Mouse (Mus musculus) lung, embryonic 15.5 days (tissue): ENCODE measurements around the gene Rabggta. TPM values are rescaled to one million over a fixed set of nuclear protein-coding genes. Genes with fewer than 3 reads are reported as not detected.

Source experiments
- ATAC-seq: fragments of 200-750 bp; cut with Nextera tagmentation; 2 replicates; pipeline ENCODE4 v1.8.0; 2017; ENCODE audit warnings: moderate number of reproducible peaks, borderline replicate concordance; ENCODE audit not compliant: low FRiP score, low TSS enrichment; ENCODE audit errors: extremely low read depth
- H3K27ac ChIP-seq: fragments of 300-500 bp; sonication (generic); 2 replicates; pipeline ENCODE4 v1.5.1; 2015; ENCODE audit warnings: moderate library complexity, mild to moderate bottlenecking, inconsistent platforms
- H3K27me3 ChIP-seq: fragments of 300-500 bp; sonication (generic); 2 replicates; pipeline ENCODE4 v1.6.1; 2015; ENCODE audit warnings: inconsistent platforms
- H3K36me3 ChIP-seq: fragments of 300-500 bp; sonication (generic); 2 replicates; pipeline ENCODE4 v1.6.1; 2015; ENCODE audit warnings: inconsistent platforms
- H3K4me1 ChIP-seq: fragments of 300-500 bp; sonication (generic); 2 replicates; pipeline ENCODE4 v1.6.1; 2015; ENCODE audit warnings: inconsistent platforms
- H3K4me2 ChIP-seq: fragments of 300-500 bp; sonication (generic); 2 replicates; pipeline ENCODE4 v1.6.1; 2015; ENCODE audit warnings: inconsistent platforms, mild to moderate bottlenecking, moderate library complexity
- H3K4me3 ChIP-seq: fragments of 300-500 bp; sonication (generic); 2 replicates; pipeline ENCODE4 v1.5.1; 2015; ENCODE audit warnings: mild to moderate bottlenecking, inconsistent platforms
- H3K9ac ChIP-seq: fragments of 300-500 bp; sonication (generic); 2 replicates; pipeline ENCODE4 v1.6.1; 2015; ENCODE audit warnings: inconsistent platforms
- H3K9me3 ChIP-seq: fragments of 300-500 bp; sonication (generic); 2 replicates; pipeline ENCODE4 v1.6.1; 2016; ENCODE audit warnings: inconsistent platforms
- WGBS: fragments of 180-500 bp; shearing (Covaris S2); methylation state at CpG from one replicate; pipeline ENCODE4 v1.1.7; 2015; 5-methylcytosine and 5-hydroxymethylcytosine counted together
- polyA plus RNA-seq: library from polyadenylated mRNA; unstranded; fragments of >200 nt; fragmentation: Nextera tagmentation; extraction: Ambion mirVana; gene quantifications from 2 replicates; pipeline ENCODE4 v1.2.1, GENCODE M21; 2015

Rabggta gene
- polyA plus RNA-seq, 1 experiment from 2014 or later = 31.8 TPM

GRCm38 (mm10) chr14:55747051-55747847, 25.2 kb upstream of the Rabggta start:
- WGBS = 83% methylated on average over 10 of the region's 10 CpGs
- no peak overlapping the region for H3K9ac ChIP-seq
- H3K4me1 ChIP-seq = peaks cover 30% of the 10 kb centered on the region
- peak overlapping the region; percentile 73 for H3K4me3 ChIP-seq
- no peaks in the 10 kb centered on the region for H3K9me3 ChIP-seq
- H3K27ac ChIP-seq = no peak overlapping the region
- no peak for ATAC-seq
- peak overlapping the region; percentile 92 for H3K4me2 ChIP-seq
- H3K36me3 ChIP-seq = peaks cover 35% of the 10 kb centered on the region
- no peaks in the 10 kb centered on the region for H3K27me3 ChIP-seq

DNA sequence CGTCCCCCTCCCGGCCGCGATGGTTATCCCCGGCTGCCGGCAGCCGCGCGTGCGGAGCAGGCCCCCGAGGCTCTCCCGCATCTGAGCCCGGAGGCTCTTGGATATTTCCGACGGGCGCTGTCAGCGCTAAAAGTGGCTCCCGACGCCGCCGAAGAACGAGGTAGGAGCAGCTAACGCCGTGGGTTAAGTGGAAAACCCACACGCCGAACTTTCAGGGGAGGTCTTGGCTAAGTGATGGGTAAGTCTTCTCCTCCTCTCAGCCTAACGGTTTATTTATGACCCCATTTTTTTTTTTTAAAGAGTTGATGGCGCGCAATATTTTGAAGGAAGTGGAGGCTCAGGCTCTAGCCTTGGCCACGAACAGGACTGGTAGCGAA, 23.8 kb upstream of the Rabggta start:
- Histone ChIP-seq H3K36me3 (peaks cover 25% of the 10 kb centered on the region), H3K9me3 (no peaks in the 10 kb centered on the region), H3K4me2 (peak overlapping the region; percentile 92), H3K4me3 (peak overlapping the region; percentile 73), H3K9ac (peak overlapping the region; percentile 78), H3K27ac (peak overlapping the region; percentile 16; the same call in 1 of the 2 replicates), H3K27me3 (no peaks in the 10 kb centered on the region), H3K4me1 (peaks cover 30% of the 10 kb centered on the region)
- WGBS = under 1% methylated on average over 31 of the region's 31 CpGs
- no peak for ATAC-seq

- ATAC-seq = peak; percentile 87
These were observed 23.3 kb upstream of the Rabggta start, which contains the start of the genes Dhrs1 and Nop9 for GRCm38 (mm10) chr14:55745180-55745860. Gene Dhrs1, minus strand, starts transcription at chr14:55745690. Gene Nop9, plus strand, starts transcription at chr14:55745693.

GRCm38 (mm10) chr14:55743711-55744110, 21.6 kb upstream of the Rabggta start:
- no peak overlapping the region for H3K27ac ChIP-seq
- peaks cover 30% of the 10 kb centered on the region for H3K4me1 ChIP-seq
- WGBS = 17% methylated on average over 10 of the region's 10 CpGs
- peaks cover 26% of the 10 kb centered on the region for H3K36me3 ChIP-seq
- ATAC-seq = peak; percentile 68; the same call in 1 of the 2 replicates
- no peak overlapping the region for H3K4me3 ChIP-seq
- H3K9me3 ChIP-seq = no peaks in the 10 kb centered on the region
- peak overlapping the region; percentile 37 for H3K4me2 ChIP-seq
- 0 out of 2 replicates have a peak overlapping the region, but pooled peaks have one; percentile 31 for H3K9ac ChIP-seq
- H3K27me3 ChIP-seq = no peaks in the 10 kb centered on the region

More at GRCm38 (mm10) chr14:55745180-55745860, 23.3 kb upstream of the Rabggta start, which contains the start of the genes Dhrs1 and Nop9:
- under 1% methylated on average over 48 of the region's 48 CpGs for WGBS
- Histone ChIP-seq H3K9me3 (no peaks in the 10 kb centered on the region), H3K36me3 (peaks cover 24% of the 10 kb centered on the region), H3K27ac (peak within 1 kb of the TSS; percentile 16; the same call in 1 of the 2 replicates), H3K4me3 (peak within 1 kb of the TSS; percentile 73), H3K27me3 (no peaks in the 10 kb centered on the region), H3K4me2 (peak within 1 kb of the TSS; percentile 92), H3K9ac (peak within 1 kb of the TSS; percentile 78), H3K4me1 (peaks cover 30% of the 10 kb centered on the region)

GRCm38 (mm10) chr14:55737086-55737687, 15.1 kb upstream of the Rabggta start:
- no peak for ATAC-seq
- Histone ChIP-seq H3K4me2 (no peak overlapping the region), H3K4me1 (no peaks in the 10 kb centered on the region), H3K9ac (no peak overlapping the region), H3K9me3 (no peaks in the 10 kb centered on the region), H3K36me3 (peaks cover 30% of the 10 kb centered on the region), H3K27me3 (no peaks in the 10 kb centered on the region), H3K4me3 (no peak overlapping the region), H3K27ac (no peak overlapping the region)
- 85% methylated on average over 9 of the region's 9 CpGs for WGBS

DNA sequence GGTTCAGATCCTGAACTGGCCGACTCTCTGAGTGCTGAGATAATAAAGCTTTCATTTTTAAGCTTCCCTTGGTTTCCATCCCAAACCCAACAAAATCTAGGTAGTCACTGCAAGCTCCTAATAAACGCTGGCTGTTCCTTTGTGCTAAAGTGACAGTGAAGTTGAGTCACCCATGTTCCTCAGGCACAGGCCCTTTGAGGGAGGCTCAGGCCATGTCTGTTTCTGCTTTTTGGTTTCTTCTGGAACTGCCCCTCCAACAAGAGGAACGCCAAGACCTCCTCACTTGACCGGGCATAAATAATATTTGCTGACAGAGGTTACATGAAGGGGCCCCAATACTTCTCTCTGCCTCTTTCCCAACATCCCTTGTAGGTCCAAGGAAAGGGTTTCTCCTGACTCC, 13.7 kb upstream of the Rabggta start:
- H3K4me3 ChIP-seq = no peak overlapping the region
- no peaks in the 10 kb centered on the region for H3K9me3 ChIP-seq
- WGBS = 76% methylated on average over 4 of the region's 4 CpGs
- no peak overlapping the region for H3K4me2 ChIP-seq
- H3K36me3 ChIP-seq = peaks cover 27% of the 10 kb centered on the region
- H3K9ac ChIP-seq = no peak overlapping the region
- ATAC-seq = no peak
- no peaks in the 10 kb centered on the region for H3K4me1 ChIP-seq
- H3K27me3 ChIP-seq = no peaks in the 10 kb centered on the region
- H3K27ac ChIP-seq = no peak overlapping the region

- no peaks in the 10 kb centered on the region for H3K9me3 ChIP-seq
- H3K27ac ChIP-seq = no peak overlapping the region
- no peak for ATAC-seq
- H3K27me3 ChIP-seq = no peaks in the 10 kb centered on the region
- H3K4me3 ChIP-seq = no peak overlapping the region
- H3K4me1 ChIP-seq = no peaks in the 10 kb centered on the region
- WGBS = 36% methylated on average over 3 of the region's 3 CpGs
- H3K4me2 ChIP-seq = no peak overlapping the region
- peaks cover 24% of the 10 kb centered on the region for H3K36me3 ChIP-seq
- H3K9ac ChIP-seq = no peak overlapping the region
These were observed 13.3 kb upstream of the Rabggta start for GRCm38 (mm10) chr14:55735334-55735733.

DNA sequence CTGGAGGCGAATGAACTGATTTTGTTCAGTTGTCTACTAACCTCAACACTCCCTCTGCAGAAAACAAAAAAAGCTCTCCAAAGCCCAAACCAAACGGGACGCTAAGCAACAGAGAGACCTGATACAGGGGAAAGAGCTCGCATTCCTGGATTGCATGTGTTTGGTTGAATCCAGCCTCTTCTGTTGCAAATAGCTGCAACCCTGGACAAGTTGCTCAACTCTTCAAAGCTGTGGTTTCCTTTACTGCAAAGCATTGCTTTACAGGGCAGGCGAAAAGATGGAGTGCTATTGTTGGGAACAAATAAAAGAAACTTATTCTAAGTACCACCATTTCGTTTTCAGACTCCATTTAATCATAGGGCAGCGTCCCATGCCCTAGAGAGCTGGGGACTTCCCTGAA, 12.8 kb upstream of the Rabggta start:
- Histone ChIP-seq H3K4me1 (no peaks in the 10 kb centered on the region), H3K27ac (no peak overlapping the region), H3K4me3 (no peak overlapping the region), H3K4me2 (no peak overlapping the region), H3K9ac (no peak overlapping the region), H3K9me3 (no peaks in the 10 kb centered on the region), H3K27me3 (no peaks in the 10 kb centered on the region), H3K36me3 (peaks cover 19% of the 10 kb centered on the region)
- no peak for ATAC-seq
- 74% methylated on average over 7 of the region's 7 CpGs for WGBS

DNA sequence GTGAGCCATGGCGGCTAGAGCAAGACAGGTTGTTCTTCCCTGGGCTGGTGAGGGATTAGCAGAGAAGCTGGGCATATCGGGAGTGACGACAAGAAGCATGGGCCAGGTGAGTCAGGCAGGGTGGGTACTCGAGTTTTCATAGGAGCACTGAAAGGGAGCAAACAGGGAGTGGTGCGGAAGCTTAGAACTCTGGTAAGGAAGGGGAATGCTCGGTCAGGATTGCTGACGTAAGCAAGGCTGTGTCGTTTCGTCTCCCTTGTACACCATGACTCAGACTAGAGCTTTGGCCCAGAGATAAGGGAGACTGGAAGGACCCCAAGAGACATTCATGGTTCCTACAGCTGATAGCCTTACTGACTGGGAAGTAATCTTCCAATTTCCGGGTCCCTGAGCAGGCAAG, 11.8 kb upstream of the Rabggta start:
- Histone ChIP-seq H3K4me1 (no peaks in the 10 kb centered on the region), H3K27ac (no peak overlapping the region), H3K9ac (no peak overlapping the region), H3K4me2 (no peak overlapping the region), H3K36me3 (peaks cover 9% of the 10 kb centered on the region; the same call in 1 of the 2 replicates), H3K9me3 (no peaks in the 10 kb centered on the region), H3K4me3 (no peak overlapping the region), H3K27me3 (no peaks in the 10 kb centered on the region)
- ATAC-seq = no peak
- 68% methylated on average over 10 of the region's 10 CpGs for WGBS

DNA sequence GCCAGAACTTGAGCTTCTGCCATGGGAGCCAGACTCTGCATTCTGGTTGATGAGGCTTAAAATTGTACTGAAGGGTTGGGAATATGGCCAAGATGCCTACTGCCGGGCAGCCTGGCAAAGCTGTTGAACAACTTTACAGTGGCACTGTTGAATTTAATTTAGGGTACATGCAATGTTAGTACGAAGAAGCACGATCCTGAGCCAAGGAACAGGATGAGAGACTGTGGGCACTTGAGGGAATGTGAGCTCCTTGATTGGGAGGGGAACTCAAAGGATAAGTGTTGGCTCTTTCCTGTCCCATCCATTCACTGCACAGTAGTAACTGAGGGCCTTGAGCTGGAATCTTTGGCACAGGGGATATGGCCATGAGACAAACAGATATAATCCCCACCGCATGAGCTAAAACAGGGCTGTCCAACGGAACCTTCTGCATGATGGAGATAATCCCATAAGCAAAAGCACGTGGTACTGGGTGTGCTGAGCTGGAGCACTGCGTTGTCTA, 8.5 kb upstream of the Rabggta start:
- H3K9ac ChIP-seq = no peak overlapping the region
- H3K27ac ChIP-seq = no peak overlapping the region
- H3K36me3 ChIP-seq = no peaks in the 10 kb centered on the region
- no peak for ATAC-seq
- H3K4me1 ChIP-seq = peaks cover 8% of the 10 kb centered on the region; the same call in 1 of the 2 replicates
- no peak overlapping the region for H3K4me2 ChIP-seq
- H3K4me3 ChIP-seq = no peak overlapping the region
- no peaks in the 10 kb centered on the region for H3K27me3 ChIP-seq
- H3K9me3 ChIP-seq = no peaks in the 10 kb centered on the region
- 73% methylated on average over 7 of the region's 7 CpGs for WGBS

- WGBS = 74% methylated on average over 7 of the region's 7 CpGs
- no peaks in the 10 kb centered on the region for H3K36me3 ChIP-seq
- H3K9ac ChIP-seq = no peak overlapping the region
- no peak overlapping the region for H3K27ac ChIP-seq
- no peak overlapping the region for H3K4me2 ChIP-seq
- no peak overlapping the region for H3K4me3 ChIP-seq
- no peaks in the 10 kb centered on the region for H3K9me3 ChIP-seq
- ATAC-seq = no peak
- peaks cover 8% of the 10 kb centered on the region; the same call in 1 of the 2 replicates for H3K4me1 ChIP-seq
- H3K27me3 ChIP-seq = no peaks in the 10 kb centered on the region
These were observed 8.1 kb upstream of the Rabggta start for GRCm38 (mm10) chr14:55730116-55730515.
